Mouse (Mus musculus) midbrain, embryonic 16.5 days (tissue): ENCODE measurements around the gene Syngr4. TPM values are rescaled to one million over a fixed set of nuclear protein-coding genes. Genes with fewer than 3 reads are reported as not detected.
"Not testable (repeated sequence)": the region's sequence is repeated elsewhere in the genome, so short reads cannot be mapped to it uniquely, and the experiment has no call there.

Experiments
- ATAC-seq: fragments of 200-750 bp; cut with Nextera tagmentation; 2 replicates; pipeline ENCODE4 v1.8.0; 2017; ENCODE audit warnings: moderate TSS enrichment
- H3K27ac ChIP-seq: fragments of 300-500 bp; sonication (generic); 2 replicates; pipeline ENCODE4 v1.5.1; 2014; ENCODE audit warnings: mild to moderate bottlenecking, low read length, mixed read lengths
- H3K27me3 ChIP-seq: fragments of 300-500 bp; sonication (generic); 2 replicates; pipeline ENCODE4 v1.6.1; 2014; ENCODE audit warnings: low read depth, low read length, mixed read lengths; ENCODE audit not compliant: control insufficient read depth, insufficient read depth
- H3K36me3 ChIP-seq: fragments of 300-500 bp; sonication (generic); 2 replicates; pipeline ENCODE4 v1.6.1; 2014; ENCODE audit warnings: mild to moderate bottlenecking, low read length, moderate library complexity, mixed read lengths; ENCODE audit not compliant: control insufficient read depth, insufficient read depth
- H3K4me1 ChIP-seq: fragments of 300-500 bp; sonication (generic); 2 replicates; pipeline ENCODE4 v1.6.1; 2014; ENCODE audit warnings: mild to moderate bottlenecking, low read length, mixed read lengths; ENCODE audit not compliant: control insufficient read depth, insufficient read depth
- H3K4me2 ChIP-seq: fragments of 300-500 bp; sonication (generic); 2 replicates; pipeline ENCODE4 v1.6.1; 2014; ENCODE audit warnings: mild to moderate bottlenecking, low read length, mixed read lengths
- H3K4me3 ChIP-seq: fragments of 300-500 bp; sonication (generic); 2 replicates; pipeline ENCODE4 v1.5.1; 2014; ENCODE audit warnings: low read depth, mild to moderate bottlenecking, low read length, moderate library complexity, mixed read lengths
- H3K9ac ChIP-seq: fragments of 300-500 bp; sonication (generic); 2 replicates; pipeline ENCODE4 v1.6.1; 2014; ENCODE audit warnings: low read depth, low read length, mixed read lengths
- H3K9me3 ChIP-seq: fragments of 300-500 bp; sonication (generic); replicated peaks from 2 replicates; pipeline ENCODE4 v1.6.1; 2014; ENCODE audit warnings: mild to moderate bottlenecking, low read length, mixed read lengths; ENCODE audit not compliant: control insufficient read depth, poor library complexity, severe bottlenecking
- WGBS: fragments of 180-500 bp; shearing (Covaris S2); extraction: QIAGEN DNeasy Blood & Tissue Kit; methylation state at CpG from one replicate; pipeline ENCODE4 v1.1.7; 2014; 5-methylcytosine and 5-hydroxymethylcytosine counted together
- polyA plus RNA-seq: library from polyadenylated mRNA; unstranded; fragments of >200 nt; fragmentation: Nextera tagmentation; extraction: Ambion mirVana; gene quantifications from 2 replicates; pipeline ENCODE4 v1.2.1, GENCODE M21; 2015

The Syngr4 gene
- not detected in 2 replicates for polyA plus RNA-seq

DNA sequence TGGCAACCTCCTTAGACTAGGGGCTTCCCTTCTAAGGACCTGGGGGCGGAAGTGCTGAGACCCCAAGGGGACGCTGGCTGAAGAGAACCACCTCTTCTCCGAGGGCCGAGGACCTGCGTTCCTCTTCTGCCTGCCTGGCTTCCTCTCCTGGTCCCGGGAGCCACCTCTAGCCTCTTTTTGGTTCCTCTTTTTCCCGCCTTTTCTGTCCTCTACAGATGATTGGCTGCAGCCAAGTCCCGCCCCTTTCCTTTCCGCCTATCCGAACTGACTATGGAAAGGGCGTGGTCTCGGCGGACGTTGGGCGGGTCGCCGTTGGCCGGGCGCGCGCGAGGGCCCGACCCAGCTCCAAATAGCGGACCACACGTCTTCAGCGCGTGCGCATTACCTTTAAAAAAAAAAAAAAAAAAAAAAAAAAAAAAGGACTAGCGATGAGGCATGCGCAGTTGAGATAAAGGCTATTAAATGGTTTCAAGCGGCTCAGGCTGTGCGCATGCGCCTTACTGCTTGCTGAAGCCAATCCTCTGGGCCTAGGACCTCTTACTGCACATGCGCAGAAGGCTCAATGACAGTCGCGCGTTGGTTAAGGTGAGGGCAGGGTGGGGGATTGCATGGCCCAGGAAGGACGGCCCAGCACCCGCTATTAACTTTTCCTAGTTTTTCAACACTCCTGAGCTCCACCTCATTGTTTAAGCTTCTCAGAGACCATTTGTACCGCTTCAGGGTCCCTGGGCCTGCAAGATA is at the start of gene Syngr4, which contains the start of gene Tmem143:
TSS of gene Syngr4 (minus strand) at position 198 of the 741 bp plus-strand sequence.
TSS of gene Tmem143 (plus strand) at position 425 of the 741 bp plus-strand sequence.
- H3K27me3 ChIP-seq, result no peaks in the 10 kb centered on the region
- peak; percentile 91 for ATAC-seq
- under 1% methylated on average over 40 of the region's 40 CpGs for WGBS

DNA sequence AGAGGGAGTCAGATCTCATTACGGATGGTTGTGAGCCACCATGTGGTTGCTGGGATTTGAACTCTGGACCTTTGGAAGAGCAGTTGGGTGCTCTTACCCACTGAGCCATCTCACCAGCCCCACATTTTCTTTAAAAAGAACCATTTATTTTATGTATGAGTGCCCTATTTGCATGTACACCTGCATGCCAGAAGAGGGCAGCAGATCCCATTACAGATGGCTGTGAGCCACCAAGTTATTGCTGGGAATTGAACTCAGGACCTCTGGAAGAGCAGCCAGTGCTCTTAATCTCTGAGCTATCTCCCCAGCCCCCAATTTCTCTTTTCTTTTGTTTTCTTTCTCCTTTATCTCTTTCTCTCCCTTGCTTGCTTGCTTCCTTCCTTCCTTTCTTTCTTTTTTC is 46.8 kb upstream of the Syngr4 start:
- H3K36me3 ChIP-seq, H3K9ac ChIP-seq, H3K4me3 ChIP-seq, H3K27me3 ChIP-seq, H3K4me1 ChIP-seq, H3K27ac ChIP-seq, H3K4me2 ChIP-seq, ATAC-seq, H3K9me3 ChIP-seq: not testable (repeated sequence)
- WGBS, result 83% methylated on average over 1 of the region's 1 CpGs

More for the DNA sequence above, at the start of gene Syngr4, which contains the start of gene Tmem143:
- Histone ChIP-seq H3K36me3 (no peaks in the 10 kb centered on the region), H3K9me3 (no peaks in the 10 kb centered on the region), H3K4me1 (peaks cover 7% of the 10 kb centered on the region; the same call in 1 of the 2 replicates), H3K27ac (peak within 1 kb of the TSS; percentile 74), H3K4me3 (peak within 1 kb of the TSS; percentile 57), H3K4me2 (peak within 1 kb of the TSS; percentile 82), H3K9ac (peak within 1 kb of the TSS; percentile 69)

GRCm38 (mm10) chr7:45941986-45942385 is 45.5 kb upstream of the Syngr4 start:
- Histone ChIP-seq H3K27ac (no peak overlapping the region), H3K9me3 (no peaks in the 10 kb centered on the region), H3K4me1 (no peaks in the 10 kb centered on the region), H3K27me3 (no peaks in the 10 kb centered on the region), H3K9ac (no peak overlapping the region), H3K4me3 (no peak overlapping the region), H3K4me2 (no peak overlapping the region), H3K36me3 (no peaks in the 10 kb centered on the region)
- no peak for ATAC-seq
- 93% methylated on average over 9 of the region's 9 CpGs for WGBS

GRCm38 (mm10) chr7:45939836-45940235 is 43.3 kb upstream of the Syngr4 start:
- ATAC-seq, result no peak
- H3K4me3 ChIP-seq, result no peak overlapping the region
- 43% methylated on average over 2 of the region's 2 CpGs for WGBS
- no peak overlapping the region for H3K27ac ChIP-seq
- no peaks in the 10 kb centered on the region for H3K9me3 ChIP-seq
- H3K4me1 ChIP-seq, result no peaks in the 10 kb centered on the region
- no peaks in the 10 kb centered on the region for H3K27me3 ChIP-seq
- H3K4me2 ChIP-seq, result no peak overlapping the region
- no peak overlapping the region for H3K9ac ChIP-seq
- H3K36me3 ChIP-seq, result no peaks in the 10 kb centered on the region

GRCm38 (mm10) chr7:45935114-45935513 is 38.6 kb upstream of the Syngr4 start:
- no peaks in the 10 kb centered on the region for H3K27me3 ChIP-seq
- no peaks in the 10 kb centered on the region for H3K9me3 ChIP-seq
- no peak overlapping the region for H3K4me3 ChIP-seq
- no peak overlapping the region for H3K4me2 ChIP-seq
- H3K27ac ChIP-seq, result no peak overlapping the region
- 32% methylated on average over 7 of the region's 7 CpGs for WGBS
- H3K4me1 ChIP-seq, result no peaks in the 10 kb centered on the region
- H3K9ac ChIP-seq, result no peak overlapping the region
- ATAC-seq, result 0 out of 2 replicates have a peak, but pooled peaks have one; percentile 58
- no peaks in the 10 kb centered on the region for H3K36me3 ChIP-seq

- H3K27me3 ChIP-seq, H3K4me2 ChIP-seq, ATAC-seq, H3K4me3 ChIP-seq, H3K36me3 ChIP-seq, H3K9ac ChIP-seq, H3K27ac ChIP-seq, H3K4me1 ChIP-seq, H3K9me3 ChIP-seq: not testable (repeated sequence)
- 90% methylated on average over 12 of the region's 12 CpGs for WGBS
Observed at GRCm38 (mm10) chr7:45933766-45934165, 37.3 kb upstream of the Syngr4 start.

DNA sequence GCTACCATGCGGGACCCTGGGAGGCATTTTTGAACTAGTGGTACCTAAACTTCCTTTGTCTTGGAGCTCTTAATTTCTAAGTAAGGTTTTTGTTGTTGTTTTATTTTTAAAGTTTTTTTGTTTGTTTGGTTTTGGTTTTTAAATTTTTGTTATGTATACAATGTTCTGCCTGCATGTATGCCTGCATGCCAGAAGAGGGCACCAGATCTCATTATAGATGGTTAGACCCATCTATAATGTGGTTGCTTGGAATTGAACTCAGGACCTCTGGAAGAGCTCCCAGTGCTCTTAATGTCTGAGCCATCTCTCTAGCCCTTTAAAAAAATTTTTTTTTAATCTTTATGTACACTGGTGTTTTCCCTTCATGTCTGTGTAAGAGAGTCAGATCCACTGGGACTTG is 33.2 kb upstream of the Syngr4 start:
- Histone ChIP-seq H3K9me3 (no peaks in the 10 kb centered on the region), H3K36me3 (no peaks in the 10 kb centered on the region), H3K27me3 (peaks cover 6% of the 10 kb centered on the region; the same call in 1 of the 2 replicates), H3K4me3 (no peak overlapping the region), H3K27ac (no peak overlapping the region), H3K4me2 (no peak overlapping the region), H3K4me1 (no peaks in the 10 kb centered on the region), H3K9ac (no peak overlapping the region)
- no peak for ATAC-seq
- 81% methylated on average over 1 of the region's 1 CpGs for WGBS

GRCm38 (mm10) chr7:45928626-45929295 is 32.2 kb upstream of the Syngr4 start:
- H3K4me3 ChIP-seq, result no peak overlapping the region
- H3K9ac ChIP-seq, result no peak overlapping the region
- H3K27ac ChIP-seq, result no peak overlapping the region
- no peaks in the 10 kb centered on the region for H3K4me1 ChIP-seq
- peaks cover 6% of the 10 kb centered on the region; the same call in 1 of the 2 replicates for H3K27me3 ChIP-seq
- ATAC-seq, result no peak
- 14% methylated on average over 19 of the region's 23 CpGs for WGBS
- peak overlapping the region; percentile 21; the same call in 1 of the 2 replicates for H3K4me2 ChIP-seq
- H3K36me3 ChIP-seq, result no peaks in the 10 kb centered on the region
- no peaks in the 10 kb centered on the region for H3K9me3 ChIP-seq

- no peak overlapping the region for H3K27ac ChIP-seq
- no peaks in the 10 kb centered on the region for H3K36me3 ChIP-seq
- peaks cover 6% of the 10 kb centered on the region; the same call in 1 of the 2 replicates for H3K27me3 ChIP-seq
- no peaks in the 10 kb centered on the region for H3K9me3 ChIP-seq
- H3K4me3 ChIP-seq, result peak overlapping the region; percentile 51
- peak overlapping the region; percentile 68 for H3K4me2 ChIP-seq
- WGBS, result 13% methylated on average over 14 of the region's 14 CpGs
- no peak for ATAC-seq
- H3K4me1 ChIP-seq, result peaks cover 3% of the 10 kb centered on the region; the same call in 1 of the 2 replicates
- peak overlapping the region; percentile 34; the same call in 1 of the 2 replicates for H3K9ac ChIP-seq
Observed at GRCm38 (mm10) chr7:45924429-45924816, 27.9 kb upstream of the Syngr4 start.
